Mouse (Mus musculus) urinary bladder, adult 2 months (tissue): Measurements from ENCODE around the gene Foxr2. TPM values are rescaled to one million over a fixed set of nuclear protein-coding genes. Genes with fewer than 3 reads are reported as not detected.
A peak's percentile ranks its signal among the peaks of the same experiment; 100 is the strongest.

Experiments
- DNase-seq: peaks from one replicate; pipeline ENCODE4 v3.0.0; 2022; ENCODE audit warnings: low spot score
- polyA plus RNA-seq: library from polyadenylated mRNA; depleted of rRNA; stranded (reverse); fragments of >200 nt; gene quantifications from 2 replicates; pipeline ENCODE4 v1.2.3, GENCODE M21; 2012; rRNA removed

Gene Foxr2
- polyA plus RNA-seq, result 0.04 and 0.08 TPM in 2 replicates

- DNase-seq, result no peak
Observed at GRCm38 (mm10) chrX:153118486-153118885, at the start of gene Foxr2. TSS of gene Foxr2 (plus strand) at chrX:153118786.

GRCm38 (mm10) chrX:153119013-153119412 is 427 bp downstream of the Foxr2 start:
- no peak for DNase-seq

- DNase-seq, result peak; percentile 38
Observed at GRCm38 (mm10) chrX:153139734-153140515, 21.3 kb downstream of the Foxr2 start, which contains the start of gene Rragb. TSS of gene Rragb (plus strand) at chrX:153139981.

- no peak for DNase-seq
Observed at GRCm38 (mm10) chrX:153142656-153143055, 24.1 kb downstream of the Foxr2 start.

GRCm38 (mm10) chrX:153151766-153152165 is 33.2 kb downstream of the Foxr2 start:
- DNase-seq, result no peak

- no peak for DNase-seq
Observed at GRCm38 (mm10) chrX:153155322-153155721, 36.7 kb downstream of the Foxr2 start.

GRCm38 (mm10) chrX:153174786-153175185 is 56.2 kb downstream of the Foxr2 start:
- no peak for DNase-seq

GRCm38 (mm10) chrX:153182221-153182620 is 63.6 kb downstream of the Foxr2 start:
- no peak for DNase-seq

Other genes with a start within 250 kb of the Foxr2 start
- 0.03 and 0.06 TPM in 2 replicates for gene Usp51, start 112.3 kb upstream of the Foxr2 start, polyA plus RNA-seq
- 25.4 and 29.9 TPM in 2 replicates for gene Mageh1, start 81.2 kb upstream of the Foxr2 start, polyA plus RNA-seq
- 6.5 and 7.7 TPM in 2 replicates for gene Rragb, start 21.2 kb downstream of the Foxr2 start, polyA plus RNA-seq
- gene Klf8, start 118.7 kb downstream of the Foxr2 start, polyA plus RNA-seq, result 1.9 and 2.0 TPM in 2 replicates